Mouse (Mus musculus) embryonic facial prominence, embryonic 13.5 days (tissue): ENCODE measurements around the gene Ccdc33. TPM values are rescaled to one million over a fixed set of nuclear protein-coding genes. Genes with fewer than 3 reads are reported as not detected.

Experiments
- ATAC-seq: fragments of 200-750 bp; cut with Nextera tagmentation; 2 replicates; pipeline ENCODE4 v1.8.0; 2017; ENCODE audit warnings: low read depth; ENCODE audit not compliant: insufficient number of reproducible peaks, insufficient read depth, low FRiP score, low TSS enrichment
- H3K27ac ChIP-seq: fragments of 300-500 bp; sonication (generic); 2 replicates; pipeline ENCODE4 v1.5.1; 2015; ENCODE audit warnings: moderate library complexity, mild to moderate bottlenecking, inconsistent platforms
- H3K27me3 ChIP-seq: fragments of 300-500 bp; sonication (generic); 2 replicates; pipeline ENCODE4 v1.6.1; 2015; ENCODE audit warnings: mild to moderate bottlenecking, inconsistent platforms
- H3K36me3 ChIP-seq: fragments of 300-500 bp; sonication (generic); 2 replicates; pipeline ENCODE4 v1.6.1; 2015; ENCODE audit warnings: mild to moderate bottlenecking, inconsistent platforms
- H3K4me1 ChIP-seq: fragments of 300-500 bp; sonication (generic); 2 replicates; pipeline ENCODE4 v1.6.1; 2015; ENCODE audit warnings: inconsistent platforms
- H3K4me2 ChIP-seq: fragments of 300-500 bp; sonication (generic); 2 replicates; pipeline ENCODE4 v1.6.1; 2015; ENCODE audit warnings: moderate library complexity, mild to moderate bottlenecking, inconsistent platforms
- H3K4me3 ChIP-seq: fragments of 300-500 bp; sonication (generic); 2 replicates; pipeline ENCODE4 v1.5.1; 2015; ENCODE audit warnings: mild to moderate bottlenecking, inconsistent platforms
- H3K9ac ChIP-seq: fragments of 300-500 bp; sonication (generic); 2 replicates; pipeline ENCODE4 v1.6.1; 2015; ENCODE audit warnings: mild to moderate bottlenecking, inconsistent platforms
- H3K9me3 ChIP-seq: fragments of 300-500 bp; sonication (generic); 2 replicates; pipeline ENCODE4 v1.6.1; 2016; ENCODE audit warnings: inconsistent platforms
- WGBS: fragments of 180-500 bp; shearing (Covaris S2); methylation state at CpG from one replicate; pipeline ENCODE4 v1.1.7; 2015; ENCODE audit warnings: mixed read lengths; 5-methylcytosine and 5-hydroxymethylcytosine counted together
- polyA plus RNA-seq: library from polyadenylated mRNA; unstranded; fragments of >200 nt; fragmentation: Nextera tagmentation; extraction: Ambion mirVana; gene quantifications from 2 replicates; pipeline ENCODE4 v1.2.1, GENCODE M21; 2015

The Ccdc33 gene
- polyA plus RNA-seq, 1 experiment from 2014 or later: not detected

DNA sequence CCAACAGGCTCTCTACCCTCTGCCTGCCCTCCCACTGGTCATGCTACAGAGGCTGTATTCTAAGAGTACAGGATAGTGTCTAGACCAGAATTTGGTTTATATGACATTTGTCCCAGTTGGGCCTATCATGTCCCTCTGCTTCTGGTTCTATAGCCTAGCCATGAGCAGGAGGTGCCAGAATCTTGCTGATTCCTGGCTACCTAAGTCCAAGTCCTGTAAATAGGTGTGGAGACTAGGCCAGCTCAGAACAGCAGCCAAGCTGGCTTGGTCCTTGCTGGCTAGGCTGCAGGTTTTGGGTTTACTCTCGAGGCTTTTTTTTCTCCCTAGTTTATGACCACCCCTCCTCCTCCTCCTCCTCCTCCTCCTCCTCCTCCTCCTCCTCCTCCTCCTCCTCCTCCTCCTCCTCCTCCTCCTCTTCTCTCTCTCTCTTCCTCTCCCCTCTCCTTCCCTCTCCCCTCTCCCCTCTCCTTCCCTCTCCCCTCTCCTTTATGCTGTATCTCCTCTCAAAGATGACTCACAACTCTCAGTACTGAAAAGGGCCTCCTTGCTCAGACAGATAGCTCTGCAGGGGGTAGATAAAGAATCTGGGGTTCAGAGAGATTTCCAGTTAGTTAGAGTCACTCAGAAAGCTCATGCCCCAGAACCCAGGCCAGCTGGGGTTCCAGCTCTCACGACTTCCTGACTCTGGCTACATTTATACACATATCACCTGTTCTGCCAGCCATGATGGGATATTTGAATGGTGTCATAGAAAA is 91.0 kb downstream of the Ccdc33 start:
- 42% methylated on average over 2 of the region's 2 CpGs for WGBS
- Histone ChIP-seq H3K9me3 (no peaks in the 10 kb centered on the region), H3K27ac (no peak overlapping the region), H3K9ac (no peak overlapping the region), H3K4me2 (no peak overlapping the region), H3K27me3 (peaks cover 3% of the 10 kb centered on the region), H3K4me1 (no peaks in the 10 kb centered on the region), H3K36me3 (no peaks in the 10 kb centered on the region), H3K4me3 (no peak overlapping the region)
- ATAC-seq: no peak

DNA sequence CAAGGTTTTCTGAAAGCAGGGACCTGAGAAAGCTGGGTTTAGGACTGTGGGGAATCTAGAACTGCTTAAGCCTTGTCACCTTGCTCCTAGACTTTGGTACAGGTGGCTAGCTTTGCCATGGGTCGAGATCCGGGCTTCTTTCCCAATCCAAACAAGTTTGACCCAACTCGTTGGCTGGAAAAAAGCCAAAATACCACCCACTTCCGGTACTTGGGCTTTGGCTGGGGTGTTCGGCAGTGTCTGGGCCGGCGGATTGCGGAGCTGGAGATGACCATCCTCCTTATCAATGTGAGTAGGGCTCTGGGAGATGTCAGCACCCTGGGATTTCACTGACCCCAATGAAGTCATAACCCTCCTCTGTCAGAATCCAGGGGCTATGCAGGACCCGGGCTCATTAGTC is 92.6 kb downstream of the Ccdc33 start:
- Histone ChIP-seq H3K27me3 (peaks cover 3% of the 10 kb centered on the region), H3K4me2 (no peak overlapping the region), H3K27ac (no peak overlapping the region), H3K9me3 (no peaks in the 10 kb centered on the region), H3K4me1 (no peaks in the 10 kb centered on the region), H3K4me3 (no peak overlapping the region), H3K36me3 (no peaks in the 10 kb centered on the region), H3K9ac (no peak overlapping the region)
- WGBS: 90% methylated on average over 9 of the region's 9 CpGs
- ATAC-seq: no peak

DNA sequence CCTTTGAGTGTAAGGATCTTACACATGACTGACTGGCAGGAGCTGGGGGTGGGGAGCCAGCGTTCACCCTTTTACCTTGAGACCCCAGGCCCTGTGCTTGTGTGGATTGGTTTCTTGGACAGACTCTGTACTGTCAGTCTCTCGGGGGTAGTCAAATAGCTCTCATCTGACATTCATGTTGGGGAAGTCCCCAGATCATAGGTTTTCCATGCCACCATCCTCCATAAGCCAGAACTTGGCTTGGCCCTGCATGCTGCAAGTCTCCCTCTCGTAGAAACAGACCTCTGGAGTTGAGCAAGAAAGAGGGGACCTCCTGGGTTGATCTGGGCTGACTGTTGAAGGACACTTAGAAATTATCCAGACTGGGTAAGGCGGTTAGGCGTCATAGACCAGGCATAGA is 100.2 kb downstream of the Ccdc33 start:
- 84% methylated on average over 5 of the region's 5 CpGs for WGBS
- Histone ChIP-seq H3K4me2 (no peak overlapping the region), H3K27ac (no peak overlapping the region), H3K4me1 (no peaks in the 10 kb centered on the region), H3K36me3 (no peaks in the 10 kb centered on the region), H3K4me3 (no peak overlapping the region), H3K9ac (no peak overlapping the region), H3K9me3 (no peaks in the 10 kb centered on the region), H3K27me3 (no peaks in the 10 kb centered on the region; the same call in 1 of the 2 replicates)
- ATAC-seq: no peak

DNA sequence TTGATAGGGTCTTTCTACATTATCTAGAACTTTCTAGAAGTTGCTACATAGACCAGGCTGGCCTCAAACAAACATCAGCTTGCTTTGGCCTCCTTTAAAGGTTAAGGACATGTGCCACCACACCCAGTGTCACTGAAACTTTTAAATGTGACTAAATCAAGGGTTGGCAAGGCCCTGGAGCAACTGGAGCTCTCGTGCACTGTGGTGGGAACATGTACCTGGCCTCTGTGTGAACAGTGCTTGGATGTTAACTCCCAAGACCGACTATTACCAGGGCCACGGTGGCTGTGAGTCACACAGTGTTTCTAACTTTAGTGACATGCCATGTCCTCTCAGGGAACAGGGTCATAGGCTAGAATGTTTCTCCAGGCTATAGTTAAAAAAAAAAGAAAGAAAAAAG is 101.7 kb downstream of the Ccdc33 start:
- ATAC-seq: no peak
- no peak overlapping the region for H3K27ac ChIP-seq
- no peaks in the 10 kb centered on the region for H3K36me3 ChIP-seq
- H3K9me3 ChIP-seq: no peaks in the 10 kb centered on the region
- no peak overlapping the region for H3K4me2 ChIP-seq
- no peaks in the 10 kb centered on the region for H3K4me1 ChIP-seq
- WGBS: 65% methylated on average over 3 of the region's 3 CpGs
- no peak overlapping the region for H3K9ac ChIP-seq
- no peaks in the 10 kb centered on the region; the same call in 1 of the 2 replicates for H3K27me3 ChIP-seq
- H3K4me3 ChIP-seq: no peak overlapping the region

DNA sequence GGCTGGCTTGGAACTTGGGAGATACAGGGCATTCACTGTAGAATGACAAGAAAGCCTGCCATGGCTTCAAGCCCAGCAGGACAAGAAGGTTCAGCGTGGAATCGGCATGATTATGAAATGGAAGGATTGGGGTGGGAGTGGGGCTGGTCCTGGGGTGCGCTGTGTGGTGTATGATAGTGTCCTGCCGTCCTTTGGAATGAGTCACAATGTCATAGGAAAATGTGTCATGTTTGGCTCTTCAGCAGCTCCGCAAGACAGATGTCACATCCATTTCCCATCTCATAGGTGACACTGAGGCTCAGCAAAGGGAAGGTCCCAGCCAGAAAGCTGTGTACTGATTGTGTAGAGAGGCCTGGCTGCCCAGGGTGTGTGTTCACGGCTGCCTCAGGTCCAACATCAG is 102.8 kb downstream of the Ccdc33 start:
- H3K4me1 ChIP-seq: peaks cover 6% of the 10 kb centered on the region

DNA sequence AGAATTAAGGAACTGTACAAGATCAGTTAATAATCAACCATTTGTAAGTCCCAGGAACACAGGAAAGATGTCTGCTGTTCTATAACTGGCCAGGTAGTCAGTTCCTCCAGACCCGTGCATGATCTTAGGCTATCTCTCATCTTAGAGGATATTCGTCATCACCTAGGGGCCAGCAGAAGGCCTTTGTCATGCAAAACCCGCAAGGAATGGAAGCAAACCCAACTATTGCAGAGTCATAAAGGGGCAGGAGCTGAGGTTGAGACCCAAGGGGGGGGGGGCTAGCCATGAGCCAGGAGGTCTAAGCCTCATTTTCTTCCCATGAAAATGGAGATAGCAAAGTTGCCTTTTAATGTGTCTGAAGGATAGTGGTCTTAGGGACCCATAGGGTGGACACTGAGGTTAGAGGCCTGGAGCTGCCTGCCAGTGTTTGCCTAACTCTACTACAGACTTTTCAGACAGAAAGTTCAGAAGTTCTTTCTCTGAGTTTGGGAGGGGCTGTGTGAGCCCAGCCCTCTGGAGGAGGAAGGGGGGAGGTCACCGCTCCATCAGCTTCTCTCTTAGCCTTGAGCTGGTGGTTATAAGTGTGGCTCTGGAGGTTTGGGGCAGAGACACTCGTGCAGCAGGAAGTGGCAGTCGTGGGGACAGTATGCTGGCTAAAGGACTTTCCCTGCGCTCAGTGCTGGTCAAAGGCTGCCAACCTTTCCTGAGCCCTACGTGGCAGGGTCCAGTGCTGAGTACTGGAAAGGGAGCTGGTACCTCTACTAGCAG is 104.0 kb downstream of the Ccdc33 start:
- Histone ChIP-seq H3K9ac (no peak overlapping the region), H3K4me1 (peaks cover 6% of the 10 kb centered on the region), H3K4me3 (no peak overlapping the region), H3K36me3 (no peaks in the 10 kb centered on the region), H3K27me3 (no peaks in the 10 kb centered on the region; the same call in 1 of the 2 replicates), H3K9me3 (no peaks in the 10 kb centered on the region), H3K27ac (no peak overlapping the region), H3K4me2 (no peak overlapping the region)
- WGBS: 59% methylated on average over 8 of the region's 8 CpGs
- ATAC-seq: no peak

More for the DNA sequence above, 102.8 kb downstream of the Ccdc33 start:
- H3K36me3 ChIP-seq: no peaks in the 10 kb centered on the region
- no peaks in the 10 kb centered on the region for H3K9me3 ChIP-seq
- H3K27ac ChIP-seq: no peak overlapping the region
- H3K9ac ChIP-seq: no peak overlapping the region
- no peak overlapping the region for H3K4me2 ChIP-seq
- H3K4me3 ChIP-seq: no peak overlapping the region
- no peak for ATAC-seq
- 78% methylated on average over 6 of the region's 6 CpGs for WGBS
- no peaks in the 10 kb centered on the region; the same call in 1 of the 2 replicates for H3K27me3 ChIP-seq

DNA sequence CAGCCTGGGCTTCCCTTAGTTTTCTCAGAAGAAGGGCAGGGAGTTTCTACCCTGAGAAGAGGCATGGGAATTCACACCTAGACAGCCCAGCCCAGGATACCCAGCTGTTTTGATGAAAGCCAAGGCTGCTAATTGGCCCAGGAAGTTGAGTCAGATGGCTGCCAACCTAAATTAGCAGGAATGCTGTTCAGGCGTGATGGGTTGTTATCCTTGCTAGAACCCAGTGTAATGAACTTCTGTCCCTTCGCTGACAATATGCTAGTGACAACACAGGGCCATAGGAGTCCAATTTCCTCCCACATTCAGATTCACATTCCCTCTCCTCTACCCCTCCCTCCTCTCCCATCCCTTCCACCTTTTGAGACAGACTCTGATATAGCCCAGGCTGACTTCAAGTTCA is 105.7 kb downstream of the Ccdc33 start:
- H3K4me2 ChIP-seq: no peak overlapping the region
- no peak overlapping the region for H3K27ac ChIP-seq
- H3K27me3 ChIP-seq: no peaks in the 10 kb centered on the region; the same call in 1 of the 2 replicates
- H3K9me3 ChIP-seq: no peaks in the 10 kb centered on the region
- no peak overlapping the region for H3K4me3 ChIP-seq
- ATAC-seq: no peak
- peaks cover 15% of the 10 kb centered on the region for H3K4me1 ChIP-seq
- no peaks in the 10 kb centered on the region for H3K36me3 ChIP-seq
- H3K9ac ChIP-seq: no peak overlapping the region
- 53% methylated on average over 2 of the region's 2 CpGs for WGBS

DNA sequence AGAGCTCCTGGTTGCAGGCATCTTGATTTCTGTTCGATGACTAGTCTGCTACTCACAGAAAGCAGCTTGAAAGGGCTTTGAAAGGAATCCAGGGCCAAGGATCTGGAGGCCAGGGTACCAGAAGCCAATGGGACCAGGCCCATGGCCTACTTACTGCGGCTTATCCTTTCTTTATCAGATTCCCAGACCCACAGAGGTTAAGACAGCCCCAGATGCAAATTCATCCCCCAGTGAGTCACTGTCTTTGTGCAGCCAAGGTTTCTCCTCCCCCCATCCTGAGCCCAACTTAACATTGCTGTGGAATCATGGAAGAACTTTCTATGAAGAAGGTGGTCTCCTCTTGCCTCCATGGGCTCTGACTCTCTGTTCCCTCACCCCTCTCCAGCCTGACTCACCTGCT is 106.1 kb downstream of the Ccdc33 start:
- Histone ChIP-seq H3K27ac (no peak overlapping the region), H3K9me3 (no peaks in the 10 kb centered on the region), H3K4me1 (peaks cover 15% of the 10 kb centered on the region), H3K4me2 (no peak overlapping the region), H3K27me3 (no peaks in the 10 kb centered on the region), H3K9ac (no peak overlapping the region), H3K4me3 (no peak overlapping the region), H3K36me3 (no peaks in the 10 kb centered on the region)
- WGBS: 87% methylated on average over 2 of the region's 2 CpGs
- ATAC-seq: no peak

DNA sequence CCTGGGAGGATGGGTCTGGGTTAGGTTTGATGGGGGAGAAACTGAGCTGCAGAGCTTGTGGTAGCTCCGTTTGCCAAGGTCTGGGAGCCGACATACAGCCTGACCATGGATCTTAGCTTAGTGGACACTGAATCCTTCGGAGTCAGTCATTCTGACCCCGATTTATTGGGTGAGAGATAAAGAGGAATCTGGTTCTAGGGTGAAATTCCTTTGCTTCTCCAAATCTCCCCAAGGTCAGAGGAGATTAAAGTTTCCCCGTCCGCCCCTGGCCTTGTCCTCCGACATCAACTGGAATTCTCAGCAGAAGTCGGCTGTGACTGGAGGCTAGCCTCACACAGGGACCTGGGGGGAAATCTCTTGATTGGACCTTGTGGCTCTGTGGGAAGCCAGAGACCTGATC is 107.1 kb downstream of the Ccdc33 start:
- ATAC-seq: no peak
- H3K4me2 ChIP-seq: no peak overlapping the region
- no peaks in the 10 kb centered on the region for H3K27me3 ChIP-seq
- H3K36me3 ChIP-seq: no peaks in the 10 kb centered on the region
- H3K4me3 ChIP-seq: no peak overlapping the region
- H3K4me1 ChIP-seq: peaks cover 15% of the 10 kb centered on the region
- 82% methylated on average over 8 of the region's 8 CpGs for WGBS
- no peak overlapping the region for H3K27ac ChIP-seq
- no peaks in the 10 kb centered on the region for H3K9me3 ChIP-seq
- no peak overlapping the region for H3K9ac ChIP-seq

DNA sequence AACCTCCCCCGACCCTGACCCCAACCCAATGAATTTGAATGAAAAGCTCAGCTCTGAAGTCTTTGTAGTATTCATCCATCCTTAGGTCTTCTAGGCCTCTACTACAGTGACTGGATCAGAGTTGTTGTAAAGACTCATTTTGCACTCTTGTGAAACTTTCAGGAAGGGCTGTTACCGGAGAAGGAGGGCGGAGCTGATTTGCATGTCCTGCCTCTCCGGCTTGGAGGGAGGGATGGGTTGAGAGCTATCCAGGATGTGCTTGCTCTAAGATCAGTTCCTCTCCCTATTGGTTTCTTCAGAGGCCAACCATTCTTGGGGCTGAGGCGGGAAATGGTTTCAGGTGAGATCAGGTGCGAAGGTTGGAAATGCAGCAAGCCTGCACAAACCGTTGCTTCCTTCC is 107.6 kb downstream of the Ccdc33 start:
- peaks cover 15% of the 10 kb centered on the region for H3K4me1 ChIP-seq
- no peak overlapping the region for H3K4me3 ChIP-seq
- H3K36me3 ChIP-seq: no peaks in the 10 kb centered on the region
- WGBS: 36% methylated on average over 7 of the region's 7 CpGs
- no peak overlapping the region for H3K27ac ChIP-seq
- no peak overlapping the region for H3K4me2 ChIP-seq
- H3K27me3 ChIP-seq: no peaks in the 10 kb centered on the region
- H3K9ac ChIP-seq: no peak overlapping the region
- no peak for ATAC-seq
- no peaks in the 10 kb centered on the region for H3K9me3 ChIP-seq

DNA sequence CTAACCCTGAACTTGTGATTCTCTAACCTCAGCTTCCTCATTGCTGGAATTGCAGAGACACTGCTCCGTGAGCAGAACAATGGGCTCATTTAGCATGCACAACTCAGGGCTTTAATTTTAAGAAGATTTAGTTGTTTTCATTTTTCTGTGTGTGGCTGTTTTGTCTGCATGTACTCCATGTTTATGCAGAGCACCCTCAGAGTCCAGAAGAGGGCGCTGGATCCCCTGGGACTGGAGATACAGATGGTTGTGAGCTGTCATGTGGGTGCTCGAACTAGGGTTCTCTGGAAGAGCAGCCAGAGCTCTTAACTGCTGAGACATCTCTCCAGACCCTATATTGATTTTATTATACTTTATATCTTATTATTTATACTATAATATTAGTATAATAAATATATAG is 109.0 kb downstream of the Ccdc33 start:
- H3K4me3 ChIP-seq: no peak overlapping the region
- H3K27me3 ChIP-seq: no peaks in the 10 kb centered on the region; the same call in 1 of the 2 replicates
- H3K4me1 ChIP-seq: peaks cover 15% of the 10 kb centered on the region
- H3K36me3 ChIP-seq: no peaks in the 10 kb centered on the region
- no peak overlapping the region for H3K9ac ChIP-seq
- no peak overlapping the region for H3K27ac ChIP-seq
- WGBS: 64% methylated on average over 3 of the region's 3 CpGs
- no peak for ATAC-seq
- H3K9me3 ChIP-seq: no peaks in the 10 kb centered on the region
- no peak overlapping the region for H3K4me2 ChIP-seq

DNA sequence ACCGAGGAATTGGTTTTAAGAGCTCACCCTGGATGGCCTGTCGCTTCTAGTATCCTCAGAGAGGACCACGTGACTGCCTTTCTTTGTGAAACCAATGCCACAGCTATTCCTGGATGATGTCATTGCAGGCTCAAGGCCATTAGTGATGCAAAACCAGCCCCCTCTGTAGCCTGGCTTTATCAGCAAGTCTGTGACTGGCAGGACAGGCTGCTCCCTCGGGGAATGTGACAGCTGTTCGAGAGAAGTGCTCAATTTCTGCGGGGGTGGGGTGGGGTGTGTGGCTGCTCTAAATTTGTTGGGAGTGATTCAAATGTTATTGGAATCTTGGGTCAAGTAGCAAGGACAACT is 109.6 kb downstream of the Ccdc33 start:
- Histone ChIP-seq H3K4me3 (no peak overlapping the region), H3K4me2 (no peak overlapping the region), H3K27me3 (no peaks in the 10 kb centered on the region; the same call in 1 of the 2 replicates), H3K9ac (no peak overlapping the region), H3K9me3 (no peaks in the 10 kb centered on the region), H3K36me3 (no peaks in the 10 kb centered on the region), H3K27ac (no peak overlapping the region), H3K4me1 (peaks cover 15% of the 10 kb centered on the region)
- ATAC-seq: no peak
- WGBS: 8% methylated on average over 6 of the region's 6 CpGs
